Mouse (Mus musculus): Measurements from ENCODE around the gene Mylk. TPM values are rescaled to one million over a fixed set of nuclear protein-coding genes. Genes with fewer than 3 reads are reported as not detected.

Mylk gene
- polyA plus RNA-seq, 1 experiment from 2014 or later = 6.9 TPM

GRCm38 (mm10) chr16:34921319-34921718 lies 176.3 kb downstream of the Mylk start:
- H3K4me3 ChIP-seq (ENCODE audit: low read depth, low read length) = no peak overlapping the region
- H3K27ac ChIP-seq (ENCODE audit: low read length) = no peak overlapping the region
- ATAC-seq (ENCODE audit: low read depth) = no peak
- no peaks in the 10 kb centered on the region for H3K27me3 ChIP-seq (ENCODE audit: control insufficient read depth, insufficient read depth, low read depth, low read length)
- no peak overlapping the region for H3K9ac ChIP-seq (ENCODE audit: low read depth, low read length)
- no peaks in the 10 kb centered on the region for H3K4me1 ChIP-seq (ENCODE audit: control insufficient read depth, low read depth, low read length)
- WGBS (ENCODE audit: insufficient replicate concordance) = 61% methylated on average over 10 of the region's 10 CpGs
- H3K4me2 ChIP-seq (ENCODE audit: low read depth, low read length) = no peak overlapping the region
- H3K36me3 ChIP-seq (ENCODE audit: control insufficient read depth, insufficient read depth) = no peaks in the 10 kb centered on the region
- no peaks in the 10 kb centered on the region for H3K9me3 ChIP-seq (replicated peaks; ENCODE audit: control insufficient read depth, low read length)

GRCm38 (mm10) chr16:34923630-34924029 lies 178.6 kb downstream of the Mylk start:
- H3K4me2 ChIP-seq (ENCODE audit: low read depth, low read length) = no peak overlapping the region
- no peak for ATAC-seq (ENCODE audit: low read depth)
- no peak overlapping the region for H3K4me3 ChIP-seq (ENCODE audit: low read depth, low read length)
- H3K27ac ChIP-seq (ENCODE audit: low read length) = no peak overlapping the region
- no peak overlapping the region for H3K9ac ChIP-seq (ENCODE audit: low read depth, low read length)
- no peaks in the 10 kb centered on the region for H3K4me1 ChIP-seq (ENCODE audit: control insufficient read depth, low read depth, low read length)
- no peaks in the 10 kb centered on the region for H3K27me3 ChIP-seq (ENCODE audit: control insufficient read depth, insufficient read depth, low read depth, low read length)
- no peaks in the 10 kb centered on the region for H3K9me3 ChIP-seq (replicated peaks; ENCODE audit: control insufficient read depth, low read length)
- 53% methylated on average over 9 of the region's 9 CpGs for WGBS (ENCODE audit: insufficient replicate concordance)
- no peaks in the 10 kb centered on the region for H3K36me3 ChIP-seq (ENCODE audit: control insufficient read depth, insufficient read depth)

GRCm38 (mm10) chr16:34924324-34924723 lies 179.3 kb downstream of the Mylk start:
- H3K9me3 ChIP-seq (replicated peaks; ENCODE audit: control insufficient read depth, low read length) = no peaks in the 10 kb centered on the region
- no peak overlapping the region for H3K27ac ChIP-seq (ENCODE audit: low read length)
- no peak for ATAC-seq (ENCODE audit: low read depth)
- no peak overlapping the region for H3K4me3 ChIP-seq (ENCODE audit: low read depth, low read length)
- no peak overlapping the region for H3K9ac ChIP-seq (ENCODE audit: low read depth, low read length)
- H3K27me3 ChIP-seq (ENCODE audit: control insufficient read depth, insufficient read depth, low read depth, low read length) = no peaks in the 10 kb centered on the region
- 64% methylated on average over 5 of the region's 5 CpGs for WGBS (ENCODE audit: insufficient replicate concordance)
- no peaks in the 10 kb centered on the region for H3K4me1 ChIP-seq (ENCODE audit: control insufficient read depth, low read depth, low read length)
- H3K4me2 ChIP-seq (ENCODE audit: low read depth, low read length) = no peak overlapping the region
- no peaks in the 10 kb centered on the region for H3K36me3 ChIP-seq (ENCODE audit: control insufficient read depth, insufficient read depth)

GRCm38 (mm10) chr16:34924937-34925618 lies 180.1 kb downstream of the Mylk start:
- no peak overlapping the region for H3K9ac ChIP-seq (ENCODE audit: low read depth, low read length)

GRCm38 (mm10) chr16:34926531-34927435 lies 181.8 kb downstream of the Mylk start:
- H3K36me3 ChIP-seq (ENCODE audit: control insufficient read depth, insufficient read depth) = no peaks in the 10 kb centered on the region
- H3K4me2 ChIP-seq (ENCODE audit: low read depth, low read length) = no peak overlapping the region
- H3K9ac ChIP-seq (ENCODE audit: low read depth, low read length) = no peak overlapping the region
- H3K27ac ChIP-seq (ENCODE audit: low read length) = no peak overlapping the region
- no peak for ATAC-seq (ENCODE audit: low read depth)
- H3K4me1 ChIP-seq (ENCODE audit: control insufficient read depth, low read depth, low read length) = no peaks in the 10 kb centered on the region
- H3K4me3 ChIP-seq (ENCODE audit: low read depth, low read length) = no peak overlapping the region
- WGBS (ENCODE audit: insufficient replicate concordance) = 56% methylated on average over 9 of the region's 9 CpGs
- no peaks in the 10 kb centered on the region for H3K27me3 ChIP-seq (ENCODE audit: control insufficient read depth, insufficient read depth, low read depth, low read length)
- H3K9me3 ChIP-seq (replicated peaks; ENCODE audit: control insufficient read depth, low read length) = no peaks in the 10 kb centered on the region

More at GRCm38 (mm10) chr16:34924937-34925618, 180.1 kb downstream of the Mylk start:
- no peak overlapping the region for H3K4me2 ChIP-seq (ENCODE audit: low read depth, low read length)
- no peaks in the 10 kb centered on the region for H3K4me1 ChIP-seq (ENCODE audit: control insufficient read depth, low read depth, low read length)
- no peaks in the 10 kb centered on the region for H3K36me3 ChIP-seq (ENCODE audit: control insufficient read depth, insufficient read depth)
- H3K9me3 ChIP-seq (replicated peaks; ENCODE audit: control insufficient read depth, low read length) = no peaks in the 10 kb centered on the region
- 41% methylated on average over 6 of the region's 6 CpGs for whole genome bisulfite sequencing (ENCODE audit: insufficient replicate concordance)
- H3K27me3 ChIP-seq (ENCODE audit: control insufficient read depth, insufficient read depth, low read depth, low read length) = no peaks in the 10 kb centered on the region
- H3K4me3 ChIP-seq (ENCODE audit: low read depth, low read length) = no peak overlapping the region
- ATAC-seq (ENCODE audit: low read depth) = no peak
- H3K27ac ChIP-seq (ENCODE audit: low read length) = no peak overlapping the region

- no peak overlapping the region for H3K4me2 ChIP-seq (ENCODE audit: low read depth, low read length)
- H3K4me1 ChIP-seq (ENCODE audit: control insufficient read depth, low read depth, low read length) = no peaks in the 10 kb centered on the region; the same call in 1 of the 2 replicates
- H3K36me3 ChIP-seq (ENCODE audit: control insufficient read depth, insufficient read depth) = no peaks in the 10 kb centered on the region
- no peak overlapping the region for H3K4me3 ChIP-seq (ENCODE audit: low read depth, low read length)
- no peak overlapping the region for H3K27ac ChIP-seq (ENCODE audit: low read length)
- no peak for ATAC-seq (ENCODE audit: low read depth)
- H3K27me3 ChIP-seq (ENCODE audit: control insufficient read depth, insufficient read depth, low read depth, low read length) = no peaks in the 10 kb centered on the region
- no peak overlapping the region for H3K9ac ChIP-seq (ENCODE audit: low read depth, low read length)
- 50% methylated on average over 8 of the region's 8 CpGs for WGBS (ENCODE audit: insufficient replicate concordance)
- H3K9me3 ChIP-seq (replicated peaks; ENCODE audit: control insufficient read depth, low read length) = no peaks in the 10 kb centered on the region
Observed at GRCm38 (mm10) chr16:34929686-34930085, 184.7 kb downstream of the Mylk start.

- no peak overlapping the region for H3K9ac ChIP-seq (ENCODE audit: low read depth, low read length)
- H3K27ac ChIP-seq (ENCODE audit: low read length) = no peak overlapping the region
- H3K9me3 ChIP-seq (replicated peaks; ENCODE audit: control insufficient read depth, low read length) = no peaks in the 10 kb centered on the region
- no peak for ATAC-seq (ENCODE audit: low read depth)
- H3K4me3 ChIP-seq (ENCODE audit: low read depth, low read length) = no peak overlapping the region
- WGBS (ENCODE audit: insufficient replicate concordance) = 30% methylated on average over 7 of the region's 7 CpGs
- no peaks in the 10 kb centered on the region; the same call in 1 of the 2 replicates for H3K4me1 ChIP-seq (ENCODE audit: control insufficient read depth, low read depth, low read length)
- no peak overlapping the region for H3K4me2 ChIP-seq (ENCODE audit: low read depth, low read length)
- no peaks in the 10 kb centered on the region for H3K36me3 ChIP-seq (ENCODE audit: control insufficient read depth, insufficient read depth)
- H3K27me3 ChIP-seq (ENCODE audit: control insufficient read depth, insufficient read depth, low read depth, low read length) = no peaks in the 10 kb centered on the region
Observed at GRCm38 (mm10) chr16:34930110-34930509, 185.1 kb downstream of the Mylk start.

GRCm38 (mm10) chr16:34931306-34931705 lies 186.3 kb downstream of the Mylk start:
- no peak for ATAC-seq (ENCODE audit: low read depth)
- H3K4me2 ChIP-seq (ENCODE audit: low read depth, low read length) = no peak overlapping the region
- no peak overlapping the region for H3K4me3 ChIP-seq (ENCODE audit: low read depth, low read length)
- H3K9me3 ChIP-seq (replicated peaks; ENCODE audit: control insufficient read depth, low read length) = no peaks in the 10 kb centered on the region
- H3K9ac ChIP-seq (ENCODE audit: low read depth, low read length) = no peak overlapping the region
- H3K27ac ChIP-seq (ENCODE audit: low read length) = no peak overlapping the region
- H3K4me1 ChIP-seq (ENCODE audit: control insufficient read depth, low read depth, low read length) = peaks cover under 1% of the 10 kb centered on the region
- WGBS (ENCODE audit: insufficient replicate concordance) = 47% methylated on average over 2 of the region's 2 CpGs
- H3K36me3 ChIP-seq (ENCODE audit: control insufficient read depth, insufficient read depth) = no peaks in the 10 kb centered on the region
- no peaks in the 10 kb centered on the region for H3K27me3 ChIP-seq (ENCODE audit: control insufficient read depth, insufficient read depth, low read depth, low read length)

GRCm38 (mm10) chr16:34933173-34933572 lies 188.2 kb downstream of the Mylk start:
- H3K4me3 ChIP-seq (ENCODE audit: low read depth, low read length) = no peak overlapping the region
- H3K27me3 ChIP-seq (ENCODE audit: control insufficient read depth, insufficient read depth, low read depth, low read length) = no peaks in the 10 kb centered on the region
- no peak overlapping the region for H3K27ac ChIP-seq (ENCODE audit: low read length)
- H3K9ac ChIP-seq (ENCODE audit: low read depth, low read length) = no peak overlapping the region
- no peaks in the 10 kb centered on the region for H3K9me3 ChIP-seq (replicated peaks; ENCODE audit: control insufficient read depth, low read length)
- H3K4me2 ChIP-seq (ENCODE audit: low read depth, low read length) = no peak overlapping the region
- H3K4me1 ChIP-seq (ENCODE audit: control insufficient read depth, low read depth, low read length) = peaks cover 3% of the 10 kb centered on the region
- 9% methylated on average over 4 of the region's 4 CpGs for WGBS (ENCODE audit: insufficient replicate concordance)
- ATAC-seq (ENCODE audit: low read depth) = peak; percentile 38; the same call in 1 of the 2 replicates
- H3K36me3 ChIP-seq (ENCODE audit: control insufficient read depth, insufficient read depth) = no peaks in the 10 kb centered on the region
